Mouse (Mus musculus) lung, postnatal 0 days (tissue): ENCODE data around the gene Myct1.

Source experiments
- CTCF ChIP-seq: IDR thresholded peaks from 2 replicates; pipeline ENCODE4 v1.5.1; 2016; ENCODE audit warnings: antibody characterized with exemption, mild to moderate bottlenecking
- EP300 ChIP-seq: IDR thresholded peaks from 2 replicates; pipeline ENCODE4 v1.6.1; 2016; ENCODE audit warnings: antibody characterized with exemption, mild to moderate bottlenecking, control low read depth

GRCm38 (mm10) chr10:5603512-5603911, 9.9 kb downstream of the Myct1 start:
- TF ChIP-seq CTCF (no peak), EP300 (no peak)
